Mouse (Mus musculus) embryonic stem cell, embryonic (primary cell): ENCODE data around the gene Abca2.

ENCODE experiments used
- CTCF ChIA-PET, 4 experiments: fragments of 300-600 bp in 2 of 4; fragments of 350-600 bp in 2 of 4; sonication (Branson Sonifier 250); formaldehyde crosslinking; loops; one replicate each; lab custom pipeline; 2022; ENCODE audit warnings: inconsistent platforms in 2 of 4; lab: Charles Lee
- POLR2A ChIA-PET, 4 experiments: fragments of 300-600 bp in 2 of 4; fragments of 350-600 bp in 2 of 4; sonication (Branson Sonifier 250); formaldehyde crosslinking; loops; one replicate each; lab custom pipeline; 2022; ENCODE audit warnings: antibody characterized with exemption in 4 of 4, inconsistent platforms in 1 of 4; lab: Charles Lee

Gene Abca2

GRCm38 (mm10) chr2:25428442-25429236 lies at the start of gene Abca2:
TSS of gene Abca2 (plus strand) at chr2:25428703.
- ChIA-PET POLR2A (interaction anchor here in 3 of 4 experiments (0.6 to 4.0 kb wide), 12 partner anchors 11 to 182 kb away, joined by 3 to 13 read pairs (median 4); partner anchors contain the start of genes Clic3 (in 2 of the 3), Sapcd2 (in 2 of the 3), AL732309.1 (in 1 of the 3) and Paxx (in 1 of the 3)), CTCF (interaction anchor here (0.5 to 2.5 kb wide), 49 partner anchors 8 to 278 kb away, joined by 3 to 10 read pairs (median 4); partner anchors contain the start of genes Ajm1 (in 2 of the 4), Entpd2 (in 2 of the 4), Paxx (in 2 of the 4) and Bmyc (in 1 of the 4))

GRCm38 (mm10) chr2:25384492-25384891 lies 44.0 kb upstream of the Abca2 start:
- ChIA-PET POLR2A (interaction anchor here in 3 of 4 experiments (0.5 to 6.6 kb wide), 5 partner anchors 9 to 822 kb away, joined by 3 to 43 read pairs (median 5); partner anchors contain the start of genes Entpd2 (in 1 of the 3) and Sapcd2 (in 1 of the 3)), CTCF (interaction anchor here (0.6 to 1.6 kb wide), 5 partner anchors 8 to 106 kb away, joined by 3 to 5 read pairs (median 3); no protein-coding TSS in a partner anchor)

- CTCF ChIA-PET: interaction anchor here in 3 of 4 experiments (0.8 to 3.2 kb wide), 5 partner anchors 9 to 35 kb away, joined by 4 to 15 read pairs (median 9); no protein-coding TSS in a partner anchor
- POLR2A ChIA-PET: interaction anchor here in 2 of 4 experiments (0.8 to 6.8 kb wide), 7 partner anchors 9 to 130 kb away, joined by 3 to 43 read pairs (median 4); partner anchors contain the start of gene Sapcd2 (in 1 of the 2)
Measured at GRCm38 (mm10) chr2:25391266-25391665, 37.2 kb upstream of the Abca2 start.

- ChIA-PET CTCF (interaction anchor here (0.6 to 4.4 kb wide), 9 partner anchors 8 to 187 kb away, joined by 3 to 17 read pairs (median 3); partner anchors contain the start of genes Abca2 (in 1 of the 4), Ajm1 (in 1 of the 4) and Sapcd2 (in 1 of the 4)), POLR2A (interaction anchor here in 3 of 4 experiments (0.5 to 6.8 kb wide), 11 partner anchors 13 to 459 kb away, joined by 3 to 43 read pairs (median 4); partner anchors contain the start of genes Arrdc1 (in 1 of the 3), Fut7 (in 1 of the 3) and Tubb4b (in 1 of the 3))
Measured at GRCm38 (mm10) chr2:25394281-25395221, 34.0 kb upstream of the Abca2 start.

GRCm38 (mm10) chr2:25395721-25396596 lies 32.5 kb upstream of the Abca2 start, which contains the start of gene Entpd2:
TSS of gene Entpd2 (plus strand) at chr2:25395874.
- POLR2A ChIA-PET: interaction anchor here (0.6 to 6.8 kb wide), 38 partner anchors 8 to 461 kb away, joined by 3 to 43 read pairs (median 4); partner anchors contain the start of genes Sapcd2 (in 3 of the 4), Tubb4b (in 2 of the 4), AL732309.1 (in 1 of the 4) and Anapc2 (in 1 of the 4)
- CTCF ChIA-PET: interaction anchor here in 3 of 4 experiments (0.8 to 4.4 kb wide), 20 partner anchors 15 to 196 kb away, joined by 3 to 17 read pairs (median 3); partner anchors contain the start of genes Abca2 (in 2 of the 3), Ajm1 (in 1 of the 3), Sapcd2 (in 1 of the 3) and Traf2 (in 1 of the 3)

GRCm38 (mm10) chr2:25396597-25396983 lies 31.9 kb upstream of the Abca2 start:
- ChIA-PET CTCF (interaction anchor here (0.6 to 4.4 kb wide), 18 partner anchors 14 to 195 kb away, joined by 3 to 17 read pairs (median 4); partner anchors contain the start of genes Abca2 (in 2 of the 4), Ajm1 (in 1 of the 4), Sapcd2 (in 1 of the 4) and Traf2 (in 1 of the 4)), POLR2A (interaction anchor here (0.6 to 6.8 kb wide), 34 partner anchors 8 to 216 kb away, joined by 3 to 43 read pairs (median 5); partner anchors contain the start of genes Sapcd2 (in 3 of the 4), Tubb4b (in 2 of the 4), AL732309.1 (in 1 of the 4) and Anapc2 (in 1 of the 4))

GRCm38 (mm10) chr2:25397010-25397409 lies 31.5 kb upstream of the Abca2 start:
- ChIA-PET CTCF (interaction anchor here in 3 of 4 experiments (0.6 to 4.4 kb wide), 12 partner anchors 14 to 181 kb away, joined by 3 to 17 read pairs (median 4); partner anchors contain the start of genes Abca2 (in 1 of the 3) and Traf2 (in 1 of the 3)), POLR2A (interaction anchor here in 3 of 4 experiments (1.0 to 6.8 kb wide), 20 partner anchors 11 to 201 kb away, joined by 3 to 43 read pairs (median 6); partner anchors contain the start of genes Sapcd2 (in 2 of the 3), Tubb4b (in 2 of the 3), AL732309.1 (in 1 of the 3) and Anapc2 (in 1 of the 3))

GRCm38 (mm10) chr2:25398065-25398464 lies 30.4 kb upstream of the Abca2 start:
- ChIA-PET CTCF (interaction anchor here in 2 of 4 experiments (0.6 to 4.4 kb wide), 4 partner anchors 21 to 158 kb away, joined by 3 to 17 read pairs (median 4); no protein-coding TSS in a partner anchor), POLR2A (interaction anchor here in 2 of 4 experiments (1.4 to 6.8 kb wide), 5 partner anchors 16 to 26 kb away, joined by 4 to 43 read pairs (median 17); partner anchors contain the start of gene Sapcd2 (in 2 of the 2))

- POLR2A ChIA-PET: interaction anchor here in 1 of 4 experiments (2.6 kb wide), 1 partner anchor 27 kb away, joined by 10 read pairs; the partner anchor contains the start of gene Sapcd2
- CTCF ChIA-PET: interaction anchor here in 3 of 4 experiments (0.6 to 3.0 kb wide), 3 partner anchors 24 to 127 kb away, joined by 3 to 26 read pairs (median 8); partner anchors contain the start of gene Lrrc26 (in 1 of the 3)
Measured at GRCm38 (mm10) chr2:25399051-25399450, 29.5 kb upstream of the Abca2 start, which contains the start of gene Npdc1. TSS of gene Npdc1 (plus strand) at chr2:25399351.

GRCm38 (mm10) chr2:25400291-25400690 lies 28.2 kb upstream of the Abca2 start:
- CTCF ChIA-PET: interaction anchor here (0.6 to 3.0 kb wide), 66 partner anchors 9 to 1754 kb away, joined by 3 to 28 read pairs (median 4); partner anchors contain the start of genes Abca2 (in 3 of the 4), Nrarp (in 2 of the 4), Sapcd2 (in 2 of the 4) and Tprn (in 2 of the 4)
- POLR2A ChIA-PET: interaction anchor here in 3 of 4 experiments (0.6 to 2.6 kb wide), 29 partner anchors 9 to 219 kb away, joined by 3 to 17 read pairs (median 4); partner anchors contain the start of genes Sapcd2 (in 2 of the 3), Anapc2 (in 1 of the 3), Dpp7 (in 1 of the 3) and Nrarp (in 1 of the 3)

GRCm38 (mm10) chr2:25400764-25401163 lies 27.7 kb upstream of the Abca2 start:
- ChIA-PET CTCF (interaction anchor here (0.6 to 3.0 kb wide), 67 partner anchors 9 to 1754 kb away, joined by 3 to 28 read pairs (median 4); partner anchors contain the start of genes Abca2 (in 3 of the 4), Nrarp (in 2 of the 4), Sapcd2 (in 2 of the 4) and Tprn (in 2 of the 4)), POLR2A (interaction anchor here in 3 of 4 experiments (0.6 to 2.6 kb wide), 29 partner anchors 9 to 220 kb away, joined by 3 to 17 read pairs (median 4); partner anchors contain the start of genes Sapcd2 (in 3 of the 3), Anapc2 (in 1 of the 3), Dpp7 (in 1 of the 3) and Nrarp (in 1 of the 3))

- POLR2A ChIA-PET: interaction anchor here in 3 of 4 experiments (0.6 to 1.2 kb wide), 11 partner anchors 12 to 178 kb away, joined by 3 to 4 read pairs (median 3); partner anchors contain the start of genes Dpp7 (in 1 of the 3), Man1b1 (in 1 of the 3), Sapcd2 (in 1 of the 3) and Tprn (in 1 of the 3)
- CTCF ChIA-PET: interaction anchor here (0.6 to 1.3 kb wide), 42 partner anchors 8 to 208 kb away, joined by 3 to 13 read pairs (median 4); partner anchors contain the start of genes Sapcd2 (in 3 of the 4), Ajm1 (in 2 of the 4), Abca2 (in 1 of the 4) and Paxx (in 1 of the 4)
Measured at GRCm38 (mm10) chr2:25402377-25402971, 26.0 kb upstream of the Abca2 start.

GRCm38 (mm10) chr2:25402972-25403601 lies 25.4 kb upstream of the Abca2 start:
- POLR2A ChIA-PET: interaction anchor here in 1 of 4 experiments (1.0 to 1.2 kb wide), 6 partner anchors 14 to 141 kb away, joined by 3 to 4 read pairs (median 4); partner anchors contain the start of genes Dpp7, Man1b1, Sapcd2 and Tprn
- CTCF ChIA-PET: interaction anchor here (0.9 to 1.3 kb wide), 27 partner anchors 12 to 178 kb away, joined by 3 to 13 read pairs (median 4); partner anchors contain the start of genes Ajm1 (in 2 of the 4), Phpt1 (in 1 of the 4), Sapcd2 (in 1 of the 4) and Tmem203 (in 1 of the 4)
